Mouse (Mus musculus) testis, postnatal 14 days (tissue): Measurements from ENCODE around the gene Vma21-ps.
"Not testable (repeated sequence)": the region's sequence is repeated elsewhere in the genome, so short reads cannot be mapped to it uniquely, and the experiment has no call there.

Experiments
- DNase-seq: peaks from one replicate; pipeline ENCODE4 v3.0.0; 2021; ENCODE audit warnings: low spot score

Vma21-ps gene

GRCm38 (mm10) chr4:52497144-52497543 is at the start of gene Vma21-ps:
Gene Vma21-ps, minus strand, starts transcription at chr4:52497244.
- DNase-seq: not testable (repeated sequence)

GRCm38 (mm10) chr4:52543001-52543400 is 46.0 kb upstream of the Vma21-ps start:
- DNase-seq: no peak

- DNase-seq: no peak
These were observed 33.6 kb upstream of the Vma21-ps start for GRCm38 (mm10) chr4:52530636-52531035.

- DNase-seq: no peak
These were observed 29.4 kb upstream of the Vma21-ps start for GRCm38 (mm10) chr4:52526464-52526863.

GRCm38 (mm10) chr4:52519301-52519700 is 22.3 kb upstream of the Vma21-ps start:
- DNase-seq: no peak

GRCm38 (mm10) chr4:52517580-52517979 is 20.5 kb upstream of the Vma21-ps start:
- no peak for DNase-seq

GRCm38 (mm10) chr4:52487486-52487885 is 9.6 kb downstream of the Vma21-ps start:
- no peak for DNase-seq

- no peak for DNase-seq
These were observed 23.6 kb downstream of the Vma21-ps start for GRCm38 (mm10) chr4:52473431-52473830.

- no peak for DNase-seq
These were observed 35.7 kb downstream of the Vma21-ps start for GRCm38 (mm10) chr4:52461321-52461720.

- no peak for DNase-seq
These were observed 37.3 kb downstream of the Vma21-ps start for GRCm38 (mm10) chr4:52459726-52460125.
